Mouse (Mus musculus) retina, embryonic 14.5 days (tissue): Measurements from ENCODE around the gene Zfp711.

ENCODE experiments used
- DNase-seq: peaks from one replicate; pipeline ENCODE4 v3.0.0-alpha.2; 2015; ENCODE audit warnings: low spot score

The Zfp711 gene

GRCm38 (mm10) chrX:112600511-112601305, at the start of gene Zfp711:
Gene Zfp711 (plus strand): TSS chrX:112600526.
- peak; percentile 82 for DNase-seq

GRCm38 (mm10) chrX:112567716-112568115, 32.6 kb upstream of the Zfp711 start:
- DNase-seq = no peak

- peak; percentile 59 for DNase-seq
These were observed 1.2 kb downstream of the Zfp711 start for GRCm38 (mm10) chrX:112601306-112602120.

DNA sequence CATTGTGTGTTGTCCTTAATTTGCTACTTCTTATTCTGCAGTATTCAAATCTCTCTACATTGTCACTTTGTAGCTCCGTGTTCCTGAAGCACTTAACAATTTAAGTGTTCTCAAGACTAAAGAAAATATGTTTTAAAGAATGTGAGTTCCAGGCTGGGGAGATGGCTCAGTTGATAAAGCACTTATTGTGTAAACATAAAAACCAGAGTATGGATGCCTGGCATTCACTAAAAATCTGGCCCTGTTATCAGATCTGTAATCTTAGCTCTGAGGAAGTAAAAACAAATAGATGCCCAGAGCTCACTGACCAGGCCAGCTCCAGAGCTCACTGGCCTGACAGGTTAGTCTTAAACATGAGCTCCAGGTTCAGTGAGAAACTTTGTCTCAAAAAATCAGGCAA, 75.2 kb downstream of the Zfp711 start:
- DNase-seq = no peak

GRCm38 (mm10) chrX:112680605-112681004, 80.3 kb downstream of the Zfp711 start:
- no peak for DNase-seq
